Mouse (Mus musculus) E14TG2a.4 (cell line): ENCODE measurements around the gene Trim25.

Experiments
- CTCF ChIP-seq: conservative IDR thresholded peaks from 2 replicates; pipeline ENCODE4 v1.5.1; 2014; ENCODE audit warnings: low read length
- NANOG ChIP-seq: IDR thresholded peaks from 2 replicates; pipeline ENCODE4 v1.6.1; 2014; ENCODE audit warnings: borderline replicate concordance, low read length, mixed read lengths

- no peak for TF ChIP-seq CTCF
- no peak for TF ChIP-seq NANOG
Measured at GRCm38 (mm10) chr11:88981337-88981736, 17.8 kb upstream of the Trim25 start.
